Mouse (Mus musculus) C2C12 (cell line): ENCODE data around the gene Ppm1l. TPM values are rescaled to one million over a fixed set of nuclear protein-coding genes. Genes with fewer than 3 reads are reported as not detected.

Experiments
- H3K27me3 ChIP-seq: one replicate; pipeline ENCODE4 v1.6.1; 2011; ENCODE audit not compliant: control insufficient read depth, insufficient read depth, insufficient read length
- H3K36me3 ChIP-seq: one replicate; pipeline ENCODE4 v1.6.1; 2011; ENCODE audit not compliant: control insufficient read depth, insufficient read depth
- H3K4me3 ChIP-seq: one replicate; pipeline ENCODE4 v1.5.1; 2011; ENCODE audit warnings: mild to moderate bottlenecking, control low read depth; ENCODE audit not compliant: poor library complexity, insufficient read depth, severe bottlenecking
- H3K79me2 ChIP-seq: one replicate; pipeline ENCODE4 v1.6.1; 2011; ENCODE audit not compliant: control insufficient read depth, insufficient read depth
- H3K79me3 ChIP-seq: one replicate; pipeline ENCODE4 v1.6.1; 2011; ENCODE audit warnings: low read depth, control low read depth
- H3ac ChIP-seq: one replicate; pipeline ENCODE3; 2011; ENCODE audit warnings: low read depth; ENCODE audit not compliant: control insufficient read depth, insufficient read length
- CEBPB ChIP-seq: IDR thresholded peaks from one replicate; pipeline ENCODE4 v1.6.1; 2011; ENCODE audit warnings: low read depth, mild to moderate bottlenecking, control low read depth, moderate library complexity
- CTCF ChIP-seq: IDR thresholded peaks from one replicate; pipeline ENCODE4 v1.5.1; 2011; ENCODE audit not compliant: control insufficient read depth, insufficient read depth, insufficient read length
- FOSL1 ChIP-seq: IDR thresholded peaks from one replicate; pipeline ENCODE4 v1.8.0; 2011; ENCODE audit warnings: mild to moderate bottlenecking, low read length; ENCODE audit not compliant: poor library complexity, insufficient read depth, severe bottlenecking
- MAX ChIP-seq: IDR thresholded peaks from one replicate; pipeline ENCODE4 v1.6.1; 2011; ENCODE audit warnings: mild to moderate bottlenecking, control low read depth
- MYOD1 ChIP-seq: IDR thresholded peaks from one replicate; pipeline ENCODE4 v1.6.1; 2011; ENCODE audit warnings: low read depth; ENCODE audit not compliant: control insufficient read depth, insufficient read length
- MYOG ChIP-seq: IDR thresholded peaks from one replicate; pipeline ENCODE4 v1.6.1; 2011; ENCODE audit not compliant: control insufficient read depth, insufficient read length; ENCODE audit errors: extremely low read depth
- USF1 ChIP-seq: IDR thresholded peaks from one replicate; pipeline ENCODE4 v1.6.1; 2011; ENCODE audit warnings: low read depth, mild to moderate bottlenecking, control low read depth, moderate library complexity
- polyA plus RNA-seq: library from polyadenylated mRNA; unstranded; fragments of >200 nt; fragmentation: generic; extraction: Trizol; gene quantifications from one replicate; pipeline ENCODE4 v1.2.1, GENCODE M21; 2012; ENCODE audit warnings: missing spikeins

Gene Ppm1l
- polyA plus RNA-seq, 1 experiment: 3.7 TPM

DNA sequence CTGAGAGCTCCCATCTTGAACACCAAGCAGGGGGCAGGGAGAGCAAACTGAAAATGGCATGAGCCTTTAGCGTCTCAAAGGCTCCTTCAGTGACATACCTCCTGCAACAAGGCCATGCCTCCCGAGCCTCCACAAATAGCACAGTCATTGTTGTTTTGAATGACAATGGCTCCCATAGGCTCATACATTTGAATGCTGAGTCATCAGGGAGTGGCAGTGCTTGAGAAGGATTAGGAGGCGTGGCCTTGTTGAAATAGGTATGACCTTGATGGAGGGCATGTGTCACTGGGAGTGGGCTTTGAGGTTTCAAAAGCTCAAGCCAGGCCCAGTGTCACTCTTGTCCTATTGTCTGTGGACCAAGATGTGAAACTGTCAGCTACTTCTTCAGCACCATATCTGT, 205.6 kb downstream of the Ppm1l start:
- no peaks in the 10 kb centered on the region for H3K79me3 ChIP-seq
- TF ChIP-seq CEBPB (no peak), USF1 (no peak), CTCF (no peak), FOSL1 (no peak), MYOG (no peak), MAX (no peak), MYOD1 (no peak)
- no peaks in the 10 kb centered on the region for H3K27me3 ChIP-seq
- H3ac ChIP-seq: no peak overlapping the region
- H3K4me3 ChIP-seq: no peak overlapping the region
- H3K36me3 ChIP-seq: no peaks in the 10 kb centered on the region
- H3K79me2 ChIP-seq: no peaks in the 10 kb centered on the region

DNA sequence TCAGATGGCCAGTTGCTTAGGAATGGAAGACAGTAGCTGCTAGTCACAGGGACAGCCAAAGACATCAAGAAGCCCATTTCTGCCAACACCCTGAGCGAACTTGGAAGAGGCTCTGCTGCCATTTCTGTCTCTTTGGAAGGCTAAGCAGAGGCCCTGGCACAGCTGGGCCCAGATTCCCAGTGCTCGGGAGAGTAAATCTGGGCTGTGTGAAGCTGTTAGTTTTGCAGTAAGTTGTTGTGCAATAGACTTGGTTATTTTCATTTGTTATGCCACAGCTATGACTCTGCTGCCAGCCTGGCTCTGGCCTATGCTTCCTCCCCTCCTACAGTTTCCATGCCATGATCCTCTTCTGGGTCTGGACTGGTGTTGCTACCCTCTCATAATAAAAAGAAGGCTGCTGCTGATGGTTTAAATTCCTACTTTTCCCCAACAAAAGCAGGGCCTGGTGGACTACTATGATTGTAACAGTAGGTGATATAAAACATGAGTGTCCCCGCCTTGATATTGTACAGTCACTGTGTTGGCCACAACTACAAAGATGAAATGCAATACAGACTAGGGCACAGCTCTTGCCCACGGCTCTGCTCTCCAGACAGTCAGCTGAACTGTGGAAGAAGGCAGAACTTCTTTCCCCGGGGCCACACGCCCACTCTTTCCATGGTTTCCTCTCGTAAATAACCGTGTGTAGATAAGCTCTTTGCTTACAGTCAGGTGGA, 207.9 kb downstream of the Ppm1l start:
- TF ChIP-seq MYOG (no peak), FOSL1 (no peak), CEBPB (peak; percentile 52), MAX (no peak)
- Histone ChIP-seq H3K4me3 (no peak overlapping the region), H3K36me3 (no peaks in the 10 kb centered on the region), H3ac (no peak overlapping the region), H3K27me3 (no peaks in the 10 kb centered on the region), H3K79me2 (no peaks in the 10 kb centered on the region), H3K79me3 (no peaks in the 10 kb centered on the region)

GRCm38 (mm10) chr3:69525072-69525529, 208.4 kb downstream of the Ppm1l start:
- Histone ChIP-seq H3K79me2 (no peaks in the 10 kb centered on the region), H3K36me3 (no peaks in the 10 kb centered on the region), H3ac (no peak overlapping the region), H3K27me3 (no peaks in the 10 kb centered on the region), H3K4me3 (no peak overlapping the region), H3K79me3 (no peaks in the 10 kb centered on the region)
- no peak for TF ChIP-seq CTCF
- no peak for TF ChIP-seq CEBPB
- no peak for TF ChIP-seq FOSL1
- TF ChIP-seq MAX: no peak
- no peak for TF ChIP-seq MYOG
- TF ChIP-seq USF1: no peak
- no peak for TF ChIP-seq MYOD1

- no peaks in the 10 kb centered on the region for H3K27me3 ChIP-seq
- no peaks in the 10 kb centered on the region for H3K36me3 ChIP-seq
- no peak overlapping the region for H3ac ChIP-seq
- H3K4me3 ChIP-seq: no peak overlapping the region
- no peaks in the 10 kb centered on the region for H3K79me3 ChIP-seq
- no peaks in the 10 kb centered on the region for H3K79me2 ChIP-seq
- TF ChIP-seq CEBPB (no peak), USF1 (no peak), MYOD1 (no peak), CTCF (no peak), MAX (no peak), MYOG (no peak), FOSL1 (no peak)
Observed at GRCm38 (mm10) chr3:69527384-69527783, 210.7 kb downstream of the Ppm1l start.

DNA sequence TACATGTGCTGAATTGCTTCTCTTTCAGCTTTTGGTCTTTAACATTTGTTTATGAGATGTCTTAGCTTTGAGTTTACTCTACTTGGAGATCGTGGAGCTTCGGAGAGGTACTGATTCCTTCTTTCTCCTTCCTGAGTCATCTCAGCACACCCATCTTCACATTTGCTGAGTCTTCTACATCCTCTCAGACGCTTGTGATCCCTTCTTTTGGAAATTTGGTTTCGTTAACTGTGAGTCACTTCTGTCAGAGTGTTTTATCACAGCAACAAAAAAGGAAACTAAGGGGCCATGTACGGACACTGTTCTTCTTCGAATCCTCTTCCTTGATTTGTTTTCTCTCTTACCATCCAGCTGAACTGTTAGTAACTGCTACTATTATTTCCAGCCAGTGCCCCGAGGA, 212.9 kb downstream of the Ppm1l start:
- no peak for TF ChIP-seq FOSL1
- no peak overlapping the region for H3ac ChIP-seq
- H3K36me3 ChIP-seq: no peaks in the 10 kb centered on the region
- H3K27me3 ChIP-seq: no peaks in the 10 kb centered on the region
- H3K79me3 ChIP-seq: no peaks in the 10 kb centered on the region
- no peak overlapping the region for H3K4me3 ChIP-seq
- no peaks in the 10 kb centered on the region for H3K79me2 ChIP-seq

- Histone ChIP-seq H3K4me3 (no peak overlapping the region), H3K36me3 (no peaks in the 10 kb centered on the region), H3K27me3 (no peaks in the 10 kb centered on the region), H3K79me3 (no peaks in the 10 kb centered on the region), H3ac (no peak overlapping the region), H3K79me2 (no peaks in the 10 kb centered on the region)
- TF ChIP-seq CEBPB: no peak
- TF ChIP-seq MYOG: no peak
- TF ChIP-seq CTCF: no peak
- TF ChIP-seq MAX: no peak
Observed at GRCm38 (mm10) chr3:69531511-69531910, 214.8 kb downstream of the Ppm1l start.
